13 mouse cellular contexts compared by ENCODE assay signal in the genomic region with DNA sequence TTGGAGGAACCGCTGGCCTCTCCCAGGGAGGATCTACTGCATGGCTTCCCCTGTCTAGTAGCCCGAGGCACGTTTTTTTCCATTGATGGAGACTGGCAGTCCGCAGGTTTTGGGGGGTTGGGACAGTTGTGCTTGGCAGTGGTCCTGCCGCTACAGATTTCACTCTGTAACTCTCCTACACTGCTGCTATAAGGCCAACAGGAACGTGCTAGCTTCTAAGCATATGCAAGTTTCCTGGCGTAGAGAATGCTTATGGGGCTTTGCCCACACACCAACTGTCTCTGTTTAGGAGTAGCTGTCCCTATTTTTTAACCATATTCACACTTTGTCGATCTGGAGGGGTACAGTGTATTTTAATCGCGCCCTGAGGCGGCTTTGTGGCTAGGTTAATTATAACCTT. TPM values are rescaled to one million over a fixed set of nuclear protein-coding genes. Genes with fewer than 3 reads are reported as not detected.
DNase-seq lines count a peak whose midpoint lies in the region; ATAC-seq lines count a peak whose summit lies in the region.
"Had no signal": no experiment of that assay in that cellular context is flagged by ENCODE, and none has a peak within 500 bp of the region (broad histone marks: within the 10 kb centered on the region; RNA-seq: fewer than 3 reads in every experiment).

No protein-coding gene starts in this region.

- no peaks in the 10 kb centered on the region for H3K36me3 ChIP-seq in neural tube, embryonic 12.5 days

- H3K4me3 ChIP-seq in neural tube, embryonic 12.5 days = no peak overlapping the region
- H3K4me3 ChIP-seq: gastrocnemius, adult 2 months had no signal

- H3K9me3 ChIP-seq in neural tube, embryonic 12.5 days = no peaks in the 10 kb centered on the region

- H3K27ac ChIP-seq in neural tube, embryonic 12.5 days = no peak overlapping the region; the same call in 1 of the 2 replicates
- H3K27ac ChIP-seq: gastrocnemius, adult 2 months; liver, embryonic 14.5 days had no signal

- WGBS in neural tube, embryonic 12.5 days = 47% methylated on average over 11 of the region's 11 CpGs

- DNase-seq in neural tube, embryonic 10.5 days (ENCODE audit: extremely low spot score, low spot score) = no peak
- peak; percentile 75 to 91 for DNase-seq in layer of hippocampus, adult 18-20 months (ENCODE audit: low spot score in 2 of 2)
- DNase-seq in left cerebral cortex, postnatal 25 days (ENCODE audit: low spot score in 2 of 2) = peak; percentile 81 to 98
- DNase-seq in right cerebral cortex, postnatal 4 days = peak; percentile 40
- DNase-seq in heart, postnatal 36 days = no peak
- DNase-seq in urinary bladder, postnatal 14 days (ENCODE audit: low spot score) = no peak
- DNase-seq: gastrocnemius, adult 2 months; heart, postnatal 10 days; thymus, postnatal 25 days had no signal

- H3K4me2 ChIP-seq in neural tube, embryonic 12.5 days (replicated peaks) = peak overlapping the region; percentile 22; the same call in 1 of the 2 replicates

- no peaks in the 10 kb centered on the region for H3K27me3 ChIP-seq in neural tube, embryonic 12.5 days (replicated peaks)
- H3K27me3 ChIP-seq: CH12.LX had no signal

- intact Hi-C loops in left cerebral cortex, postnatal 25 days (cut with DNase I) = loop anchor here (1.0 to 10.0 kb wide), 3 partner anchors 31 to 151 kb away; a partner anchor contains a TSS
- intact Hi-C loops in heart, postnatal 36 days (cut with DNase I) = no loop called here

- no peak overlapping the region for H3K9ac ChIP-seq in neural tube, embryonic 12.5 days
- H3K9ac ChIP-seq: liver, embryonic 14.5 days had no signal

- H3K4me1 ChIP-seq in neural tube, embryonic 12.5 days = peaks cover 11% of the 10 kb centered on the region

- peak; percentile 58; the same call in 1 of the 2 replicates for ATAC-seq in neural tube, embryonic 12.5 days (ENCODE audit: low FRiP score, low read depth)
- no peak for ATAC-seq in erythroid progenitor cell, adult 5-6 weeks (replicated peaks; ENCODE audit: low FRiP score, poor library complexity, severe bottlenecking)

RNA-seq across cellular contexts. Expression of a gene that starts 30.8 kb away (rescaled TPM):
- polyA plus RNA-seq in neural tube, embryonic 12.5 days (2016; fragmentation: Nextera tagmentation; extraction: Ambion mirVana) = 18.4 and 19.5 TPM in 2 replicates
- 100 to 1,000 TPM; 161 to 168 TPM for total RNA-seq in layer of hippocampus, adult 18-20 months (2021)
- 100 to 1,000 TPM; 278 to 312 TPM for total RNA-seq in left cerebral cortex, postnatal 25 days (2021)
- total RNA-seq in erythroid progenitor cell, adult 5-6 weeks (2015; ENCODE audit: low replicate concordance) = not detected in 2 replicates
- not detected in 2 replicates for total RNA-seq in erythroid progenitor cell, adult 5-6 weeks (2017; ENCODE audit: low replicate concordance)
- under 1 TPM; 0.36 to 0.60 TPM for total RNA-seq in heart, postnatal 36 days (2021)
- total RNA-seq: CH12.LX had no signal
- polyA plus RNA-seq: liver, embryonic 14.5 days had no signal

Comparison
In these comparisons a context has a peak if more than half of its experiments do, and no peak if none do; other contexts are left out.
1. DNase-seq: peak in layer of hippocampus, adult 18-20 months (2 of 2), left cerebral cortex, postnatal 25 days (2 of 2) and right cerebral cortex, postnatal 4 days (single experiment); none in neural tube, embryonic 10.5 days (single experiment), heart, postnatal 36 days (0 of 2) and urinary bladder, postnatal 14 days (single experiment).
2. RNA of a gene that starts 30.8 kb away (total RNA-seq): 278 to 312 TPM in left cerebral cortex, postnatal 25 days and 161 to 168 TPM in layer of hippocampus, adult 18-20 months; 0.36 to 0.60 TPM in heart, postnatal 36 days and not detected in erythroid progenitor cell, adult 5-6 weeks; every median in the first group is over 100 times any median in the second.